Mouse (Mus musculus): ENCODE results near the gene Nt5dc3. TPM values are rescaled to one million over a fixed set of nuclear protein-coding genes. Genes with fewer than 3 reads are reported as not detected.

Gene Nt5dc3
- total and polyA plus RNA-seq, 2 experiments from 2014 or later, result 9.3 to 43.6 TPM

DNA sequence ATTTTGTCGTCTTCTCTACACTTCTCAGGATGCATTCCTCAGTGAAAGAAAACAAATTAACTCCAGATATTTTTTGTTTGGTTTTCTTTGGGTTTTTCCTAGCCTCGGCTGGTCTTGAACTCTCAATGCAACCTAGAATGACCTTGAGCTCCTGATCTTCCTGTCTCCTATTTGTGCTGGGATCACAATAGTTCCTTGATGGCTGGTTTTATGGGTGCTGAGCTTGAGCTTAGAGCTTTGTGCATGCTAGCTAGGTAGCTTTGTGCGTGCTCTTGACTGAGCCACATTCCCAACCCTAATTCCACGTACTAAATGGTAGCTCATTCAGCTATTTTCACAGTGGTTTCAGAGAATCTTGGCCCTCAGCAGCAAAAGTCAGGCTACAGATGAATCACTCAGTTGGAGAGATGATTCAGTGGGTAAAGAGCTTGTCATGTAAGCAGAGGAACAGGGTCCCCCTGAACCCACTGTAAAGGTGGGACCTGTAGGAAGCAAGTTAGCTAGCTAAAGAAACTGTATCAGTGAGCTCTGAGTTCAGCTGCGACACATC lies 5.4 kb downstream of the Nt5dc3 start:
- 91% methylated on average over 5 of the region's 5 CpGs for WGBS
- Histone ChIP-seq H3K9me3 (ENCODE audit: low read length) (no peaks in the 10 kb centered on the region), H3K27ac (no peak overlapping the region), H3K9ac (replicated peaks; ENCODE audit: low read length) (no peak overlapping the region), H3K4me1 (ENCODE audit: insufficient read depth, low read length) (peaks cover 7% of the 10 kb centered on the region; the same call in 1 of the 2 replicates), H3K36me3 (ENCODE audit: insufficient read depth, low read length) (no peaks in the 10 kb centered on the region), H3K27me3 (ENCODE audit: insufficient read depth, low read length) (no peaks in the 10 kb centered on the region), H3K4me3 (ENCODE audit: low read length) (no peak overlapping the region), H3K4me2 (ENCODE audit: low read depth, low read length) (no peak overlapping the region)
- DNase-seq (ENCODE audit: low spot score) (no peak), ATAC-seq (no peak)
- TF ChIP-seq CTCF (IDR thresholded peaks at IDR 0.05; ENCODE audit: low read depth), result no peak

DNA sequence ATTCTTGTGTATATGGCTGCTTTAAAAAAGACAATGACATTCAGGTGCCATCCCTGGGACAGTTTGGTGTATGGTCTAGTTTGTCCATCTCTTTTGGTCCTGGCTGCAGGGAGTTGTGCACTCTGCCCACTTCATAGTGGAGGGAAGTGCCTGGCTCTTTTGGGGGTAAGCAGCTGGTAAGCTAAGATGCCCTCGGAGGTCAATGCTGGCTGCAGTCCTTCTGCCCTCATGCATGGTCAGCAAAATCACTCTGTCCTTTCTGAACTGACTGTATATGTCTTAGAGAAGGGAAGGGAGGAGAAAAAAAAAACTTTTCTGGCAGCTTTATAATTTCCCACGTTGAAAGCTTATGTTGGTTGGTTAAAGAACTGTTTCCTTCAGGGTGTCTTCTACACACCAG lies 6.6 kb downstream of the Nt5dc3 start:
- ATAC-seq, result no peak
- Histone ChIP-seq H3K9ac (replicated peaks; ENCODE audit: low read length) (no peak overlapping the region), H3K27me3 (ENCODE audit: insufficient read depth, low read length) (no peaks in the 10 kb centered on the region), H3K4me2 (ENCODE audit: low read depth, low read length) (no peak overlapping the region), H3K4me1 (ENCODE audit: insufficient read depth, low read length) (0 out of 2 replicates have a peak, but pooled peaks cover 9% of the 10 kb centered on the region), H3K4me3 (ENCODE audit: low read length) (no peak overlapping the region), H3K36me3 (ENCODE audit: insufficient read depth, low read length) (no peaks in the 10 kb centered on the region), H3K9me3 (ENCODE audit: low read length) (no peaks in the 10 kb centered on the region), H3K27ac (no peak overlapping the region)
- no peak for DNase-seq (ENCODE audit: low spot score)
- no peak for TF ChIP-seq CTCF (IDR thresholded peaks at IDR 0.05; ENCODE audit: low read depth)
- WGBS, result 76% methylated on average over 2 of the region's 2 CpGs

DNA sequence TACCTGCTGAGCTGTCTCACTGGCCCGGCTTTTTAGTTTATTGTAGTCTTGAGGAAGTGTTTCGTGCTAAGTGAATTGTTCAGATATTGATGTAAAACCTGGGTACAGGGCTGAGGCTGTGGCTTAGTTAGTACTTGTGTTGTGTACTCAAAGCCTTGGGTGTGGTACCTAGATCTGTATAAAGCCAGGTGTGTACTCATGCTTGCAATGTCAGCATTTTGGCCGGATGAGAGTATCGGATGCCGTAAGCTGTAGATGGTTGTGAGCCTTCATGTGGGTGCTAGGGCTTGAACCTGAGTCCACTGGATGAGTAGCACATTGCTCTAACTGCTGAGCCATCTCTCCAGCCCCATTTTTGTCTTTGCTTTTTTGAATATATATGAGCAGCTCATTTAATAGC lies 7.3 kb downstream of the Nt5dc3 start:
- H3K27me3 ChIP-seq (ENCODE audit: insufficient read depth, low read length), result no peaks in the 10 kb centered on the region
- TF ChIP-seq CTCF (IDR thresholded peaks at IDR 0.05; ENCODE audit: low read depth), result no peak
- no peak overlapping the region for H3K4me3 ChIP-seq (ENCODE audit: low read length)
- 95% methylated on average over 5 of the region's 5 CpGs for WGBS
- no peaks in the 10 kb centered on the region for H3K36me3 ChIP-seq (ENCODE audit: insufficient read depth, low read length)
- 0 out of 2 replicates have a peak, but pooled peaks cover 9% of the 10 kb centered on the region for H3K4me1 ChIP-seq (ENCODE audit: insufficient read depth, low read length)
- ATAC-seq (no peak), DNase-seq (ENCODE audit: low spot score) (no peak)
- H3K9ac ChIP-seq (replicated peaks; ENCODE audit: low read length), result no peak overlapping the region
- H3K27ac ChIP-seq, result no peak overlapping the region
- H3K4me2 ChIP-seq (ENCODE audit: low read depth, low read length), result no peak overlapping the region
- no peaks in the 10 kb centered on the region for H3K9me3 ChIP-seq (ENCODE audit: low read length)

DNA sequence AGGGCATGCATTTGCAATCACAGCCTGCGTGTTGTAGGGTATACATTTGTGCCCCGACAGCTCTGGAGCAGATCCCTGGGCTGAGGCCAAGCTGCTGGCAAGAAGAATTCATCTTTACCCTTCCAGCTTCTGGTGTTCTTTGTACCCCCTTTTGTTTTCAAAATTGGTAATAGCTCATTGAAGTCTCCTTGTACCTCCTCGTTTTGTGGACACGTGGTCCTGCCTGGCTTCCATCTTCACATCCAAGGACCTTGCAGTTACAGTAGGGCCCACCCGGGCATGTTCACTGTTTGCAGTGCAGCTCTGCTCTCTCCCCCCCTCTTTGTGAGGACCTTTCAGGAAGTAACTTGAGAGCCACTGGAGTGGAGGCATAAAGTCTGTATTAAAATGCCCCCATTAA lies 9.4 kb downstream of the Nt5dc3 start:
- H3K9me3 ChIP-seq (ENCODE audit: low read length), result no peaks in the 10 kb centered on the region
- DNase-seq (ENCODE audit: low spot score), result no peak
- H3K4me1 ChIP-seq (ENCODE audit: insufficient read depth, low read length), result 0 out of 2 replicates have a peak, but pooled peaks cover 2% of the 10 kb centered on the region
- 24% methylated on average over 5 of the region's 5 CpGs for WGBS
- no peaks in the 10 kb centered on the region for H3K27me3 ChIP-seq (ENCODE audit: insufficient read depth, low read length)
- no peak overlapping the region for H3K27ac ChIP-seq
- no peak overlapping the region for H3K4me3 ChIP-seq (ENCODE audit: low read length)
- ATAC-seq, result no peak
- no peaks in the 10 kb centered on the region for H3K36me3 ChIP-seq (ENCODE audit: insufficient read depth, low read length)
- H3K9ac ChIP-seq (replicated peaks; ENCODE audit: low read length), result no peak overlapping the region
- H3K4me2 ChIP-seq (ENCODE audit: low read depth, low read length), result no peak overlapping the region
- no peak for TF ChIP-seq CTCF (IDR thresholded peaks at IDR 0.05; ENCODE audit: low read depth)

DNA sequence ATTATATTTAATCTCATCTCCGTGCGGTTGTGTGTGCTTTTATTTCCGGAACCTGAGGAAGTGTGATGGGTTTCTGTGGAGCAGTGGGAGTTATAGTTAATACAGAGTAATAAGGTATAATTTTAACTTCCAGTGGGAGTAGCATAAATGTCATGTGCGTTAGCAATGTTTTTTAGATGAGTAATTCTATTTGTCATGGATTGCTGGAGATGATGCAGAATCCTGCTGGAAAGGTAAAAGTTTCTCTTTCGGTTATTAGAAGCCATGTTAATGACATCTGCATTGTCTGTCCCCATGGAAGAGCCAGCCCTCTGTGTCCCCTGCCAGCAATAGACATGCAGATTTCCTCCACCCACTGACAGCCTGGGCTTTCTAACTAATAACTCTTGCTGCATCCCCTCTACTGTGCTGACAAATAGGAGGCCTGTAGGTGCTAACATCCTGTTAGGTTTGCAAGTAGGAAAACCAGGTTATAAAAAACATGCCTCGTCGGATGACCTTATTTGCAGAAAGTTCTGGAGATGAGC lies 10.4 kb downstream of the Nt5dc3 start:
- no peak for ATAC-seq
- H3K36me3 ChIP-seq (ENCODE audit: insufficient read depth, low read length), result no peaks in the 10 kb centered on the region
- TF ChIP-seq CTCF (IDR thresholded peaks at IDR 0.05; ENCODE audit: low read depth), result no peak
- H3K9ac ChIP-seq (replicated peaks; ENCODE audit: low read length), result no peak overlapping the region
- 0 out of 2 replicates have a peak, but pooled peaks cover 2% of the 10 kb centered on the region for H3K4me1 ChIP-seq (ENCODE audit: insufficient read depth, low read length)
- H3K9me3 ChIP-seq (ENCODE audit: low read length), result no peaks in the 10 kb centered on the region
- DNase-seq (ENCODE audit: low spot score), result no peak
- no peak overlapping the region for H3K27ac ChIP-seq
- H3K4me3 ChIP-seq (ENCODE audit: low read length), result no peak overlapping the region
- no peak overlapping the region for H3K4me2 ChIP-seq (ENCODE audit: low read depth, low read length)
- WGBS, result 65% methylated on average over 7 of the region's 7 CpGs
- H3K27me3 ChIP-seq (ENCODE audit: insufficient read depth, low read length), result no peaks in the 10 kb centered on the region

DNA sequence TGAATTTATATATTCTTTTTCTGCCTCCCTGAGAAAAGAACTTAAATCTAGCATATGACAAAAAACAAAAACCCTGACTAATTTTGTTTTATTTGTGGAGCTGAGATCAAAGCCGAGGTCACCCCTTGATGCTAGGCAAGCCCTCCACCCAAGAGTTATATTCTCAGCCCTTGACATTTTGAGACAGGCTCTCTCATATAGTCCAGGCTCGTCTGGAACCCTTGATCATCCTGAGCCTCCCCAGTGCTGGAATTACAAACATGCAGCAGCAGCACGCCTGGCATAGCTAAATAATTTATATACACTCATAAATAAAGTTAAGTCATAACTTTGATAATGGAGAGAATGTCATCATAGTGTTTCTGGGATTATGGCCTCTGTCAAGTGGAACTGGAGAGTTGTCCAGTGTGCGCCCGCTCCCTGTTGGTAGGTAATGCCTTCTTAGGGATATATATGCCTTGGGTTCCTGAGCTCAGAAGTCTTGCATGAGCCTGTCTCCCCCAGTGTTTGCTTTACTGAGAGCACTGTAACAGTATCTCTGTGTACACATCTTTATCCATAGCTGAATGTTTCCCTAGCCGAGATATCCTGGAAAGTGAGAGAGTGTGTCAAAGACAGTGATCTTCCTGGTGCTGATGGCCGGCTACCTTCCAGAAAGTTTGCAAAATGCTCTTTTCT lies 12.8 kb downstream of the Nt5dc3 start:
- H3K27me3 ChIP-seq (ENCODE audit: insufficient read depth, low read length), result no peaks in the 10 kb centered on the region
- H3K4me2 ChIP-seq (ENCODE audit: low read depth, low read length), result no peak overlapping the region
- no peak overlapping the region for H3K27ac ChIP-seq
- 0 out of 2 replicates have a peak, but pooled peaks cover 2% of the 10 kb centered on the region for H3K4me1 ChIP-seq (ENCODE audit: insufficient read depth, low read length)
- H3K4me3 ChIP-seq (ENCODE audit: low read length), result no peak overlapping the region
- no peak overlapping the region for H3K9ac ChIP-seq (replicated peaks; ENCODE audit: low read length)
- H3K9me3 ChIP-seq (ENCODE audit: low read length), result no peaks in the 10 kb centered on the region
- no peak for TF ChIP-seq CTCF (IDR thresholded peaks at IDR 0.05; ENCODE audit: low read depth)
- WGBS, result 80% methylated on average over 7 of the region's 7 CpGs
- DNase-seq (ENCODE audit: low spot score) (no peak), ATAC-seq (no peak)
- H3K36me3 ChIP-seq (ENCODE audit: insufficient read depth, low read length), result no peaks in the 10 kb centered on the region

DNA sequence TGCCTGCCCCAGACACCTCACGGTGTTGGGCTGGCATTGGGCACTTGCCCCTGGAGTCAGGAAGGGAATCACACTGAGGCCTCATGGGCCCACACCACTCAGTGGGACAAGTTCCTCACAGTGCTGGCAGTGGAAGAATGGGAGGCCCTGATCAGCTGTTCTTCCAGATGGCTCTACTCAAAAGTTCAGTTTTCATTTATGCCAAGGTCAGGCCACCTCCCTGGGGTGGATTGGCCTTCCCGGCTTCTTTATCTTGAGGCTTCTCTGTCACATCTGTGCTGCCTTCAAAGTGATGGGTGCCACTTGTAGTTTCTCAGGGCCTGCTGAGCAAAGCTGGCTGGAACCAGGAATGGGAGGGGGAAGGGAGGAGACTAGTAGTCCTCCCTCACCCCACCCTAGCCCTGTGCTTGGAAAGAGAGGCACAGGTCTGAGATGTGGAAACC lies 14.7 kb downstream of the Nt5dc3 start:
- Histone ChIP-seq H3K9me3 (ENCODE audit: low read length) (no peaks in the 10 kb centered on the region), H3K36me3 (ENCODE audit: insufficient read depth, low read length) (no peaks in the 10 kb centered on the region), H3K4me1 (ENCODE audit: insufficient read depth, low read length) (0 out of 2 replicates have a peak, but pooled peaks cover 2% of the 10 kb centered on the region), H3K27me3 (ENCODE audit: insufficient read depth, low read length) (no peaks in the 10 kb centered on the region), H3K9ac (replicated peaks; ENCODE audit: low read length) (no peak overlapping the region), H3K4me2 (ENCODE audit: low read depth, low read length) (no peak overlapping the region), H3K27ac (no peak overlapping the region), H3K4me3 (ENCODE audit: low read length) (no peak overlapping the region)
- ATAC-seq (no peak), DNase-seq (ENCODE audit: low spot score) (no peak)
- WGBS, result 48% methylated on average over 2 of the region's 2 CpGs
- no peak for TF ChIP-seq CTCF (IDR thresholded peaks at IDR 0.05; ENCODE audit: low read depth)
